Mouse (Mus musculus): ENCODE results near the gene Mettl17. TPM values are rescaled to one million over a fixed set of nuclear protein-coding genes. Genes with fewer than 3 reads are reported as not detected.
A peak's percentile ranks its signal among the peaks of the same experiment; 100 is the strongest.

The Mettl17 gene
- polyA plus RNA-seq, 1 experiment from 2014 or later: 41.9 TPM

GRCm38 (mm10) chr14:51903782-51904181 is 19.1 kb downstream of the Mettl17 start:
- Histone ChIP-seq H3K4me3 (ENCODE audit: low read depth, low read length) (no peak overlapping the region), H3K27me3 (ENCODE audit: control insufficient read depth, insufficient read depth, low read length) (no peaks in the 10 kb centered on the region), H3K27ac (ENCODE audit: low read depth, low read length) (no peak overlapping the region), H3K4me2 (no peak overlapping the region), H3K9me3 (replicated peaks; ENCODE audit: control insufficient read depth, low read length) (no peaks in the 10 kb centered on the region), H3K36me3 (ENCODE audit: control insufficient read depth, insufficient read depth, low read length) (peaks cover 3% of the 10 kb centered on the region; the same call in 1 of the 2 replicates), H3K4me1 (ENCODE audit: control insufficient read depth, insufficient read depth, low read length) (peaks cover 16% of the 10 kb centered on the region; the same call in 1 of the 2 replicates), H3K9ac (ENCODE audit: low read depth, low read length) (no peak overlapping the region)
- no peak for ATAC-seq (replicated peaks; ENCODE audit: insufficient number of reproducible peaks, low FRiP score, low TSS enrichment)
- WGBS (ENCODE audit: insufficient replicate concordance): 84% methylated on average over 9 of the region's 9 CpGs

- Histone ChIP-seq H3K27ac (ENCODE audit: low read depth, low read length) (no peak overlapping the region), H3K27me3 (ENCODE audit: control insufficient read depth, insufficient read depth, low read length) (no peaks in the 10 kb centered on the region), H3K9me3 (replicated peaks; ENCODE audit: control insufficient read depth, low read length) (no peaks in the 10 kb centered on the region), H3K9ac (ENCODE audit: low read depth, low read length) (no peak overlapping the region), H3K4me2 (no peak overlapping the region), H3K4me1 (ENCODE audit: control insufficient read depth, insufficient read depth, low read length) (peaks cover 16% of the 10 kb centered on the region; the same call in 1 of the 2 replicates), H3K36me3 (ENCODE audit: control insufficient read depth, insufficient read depth, low read length) (peaks cover 5% of the 10 kb centered on the region; the same call in 1 of the 2 replicates), H3K4me3 (ENCODE audit: low read depth, low read length) (no peak overlapping the region)
- 69% methylated on average over 7 of the region's 7 CpGs for WGBS (ENCODE audit: insufficient replicate concordance)
- no peak for ATAC-seq (replicated peaks; ENCODE audit: insufficient number of reproducible peaks, low FRiP score, low TSS enrichment)
Observed at GRCm38 (mm10) chr14:51904706-51905105, 20.1 kb downstream of the Mettl17 start.

GRCm38 (mm10) chr14:51906102-51906501 is 21.5 kb downstream of the Mettl17 start:
- Histone ChIP-seq H3K27me3 (ENCODE audit: control insufficient read depth, insufficient read depth, low read length) (no peaks in the 10 kb centered on the region), H3K4me1 (ENCODE audit: control insufficient read depth, insufficient read depth, low read length) (peaks cover 16% of the 10 kb centered on the region; the same call in 1 of the 2 replicates), H3K36me3 (ENCODE audit: control insufficient read depth, insufficient read depth, low read length) (peaks cover 5% of the 10 kb centered on the region; the same call in 1 of the 2 replicates), H3K27ac (ENCODE audit: low read depth, low read length) (no peak overlapping the region), H3K9ac (ENCODE audit: low read depth, low read length) (no peak overlapping the region), H3K9me3 (replicated peaks; ENCODE audit: control insufficient read depth, low read length) (no peaks in the 10 kb centered on the region), H3K4me2 (no peak overlapping the region), H3K4me3 (ENCODE audit: low read depth, low read length) (no peak overlapping the region)
- WGBS (ENCODE audit: insufficient replicate concordance): 78% methylated on average over 11 of the region's 11 CpGs
- ATAC-seq (replicated peaks; ENCODE audit: insufficient number of reproducible peaks, low FRiP score, low TSS enrichment): no peak

DNA sequence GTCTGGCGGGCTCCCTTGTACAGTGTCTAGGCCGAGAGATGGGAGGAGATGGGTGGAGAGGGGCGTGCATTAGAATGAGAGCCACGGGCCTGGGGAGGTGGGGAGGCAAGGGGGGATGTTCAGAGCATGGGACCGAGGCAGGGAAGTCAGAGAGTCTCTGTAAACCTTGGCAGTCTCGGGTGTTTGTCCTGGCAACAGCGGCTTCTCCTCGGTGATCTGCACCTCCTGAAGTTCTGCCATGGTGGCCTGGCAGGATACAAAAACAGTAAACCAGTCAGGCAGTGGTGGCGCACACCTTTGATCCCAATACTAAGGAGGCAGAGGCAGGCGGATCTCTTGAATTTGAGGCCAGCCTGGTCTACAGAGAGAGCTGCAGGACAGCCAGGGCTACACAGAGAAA is 26.7 kb downstream of the Mettl17 start:
- Histone ChIP-seq H3K36me3 (ENCODE audit: control insufficient read depth, insufficient read depth, low read length) (peaks cover 5% of the 10 kb centered on the region; the same call in 1 of the 2 replicates), H3K4me2 (peak overlapping the region; percentile 98; the same call in 1 of the 2 replicates), H3K4me3 (ENCODE audit: low read depth, low read length) (no peak overlapping the region), H3K9me3 (replicated peaks; ENCODE audit: control insufficient read depth, low read length) (no peaks in the 10 kb centered on the region), H3K27me3 (ENCODE audit: control insufficient read depth, insufficient read depth, low read length) (no peaks in the 10 kb centered on the region), H3K4me1 (ENCODE audit: control insufficient read depth, insufficient read depth, low read length) (peaks cover 26% of the 10 kb centered on the region), H3K27ac (ENCODE audit: low read depth, low read length) (no peak overlapping the region), H3K9ac (ENCODE audit: low read depth, low read length) (no peak overlapping the region)
- no peak for ATAC-seq (replicated peaks; ENCODE audit: insufficient number of reproducible peaks, low FRiP score, low TSS enrichment)
- 81% methylated on average over 10 of the region's 10 CpGs for WGBS (ENCODE audit: insufficient replicate concordance)

DNA sequence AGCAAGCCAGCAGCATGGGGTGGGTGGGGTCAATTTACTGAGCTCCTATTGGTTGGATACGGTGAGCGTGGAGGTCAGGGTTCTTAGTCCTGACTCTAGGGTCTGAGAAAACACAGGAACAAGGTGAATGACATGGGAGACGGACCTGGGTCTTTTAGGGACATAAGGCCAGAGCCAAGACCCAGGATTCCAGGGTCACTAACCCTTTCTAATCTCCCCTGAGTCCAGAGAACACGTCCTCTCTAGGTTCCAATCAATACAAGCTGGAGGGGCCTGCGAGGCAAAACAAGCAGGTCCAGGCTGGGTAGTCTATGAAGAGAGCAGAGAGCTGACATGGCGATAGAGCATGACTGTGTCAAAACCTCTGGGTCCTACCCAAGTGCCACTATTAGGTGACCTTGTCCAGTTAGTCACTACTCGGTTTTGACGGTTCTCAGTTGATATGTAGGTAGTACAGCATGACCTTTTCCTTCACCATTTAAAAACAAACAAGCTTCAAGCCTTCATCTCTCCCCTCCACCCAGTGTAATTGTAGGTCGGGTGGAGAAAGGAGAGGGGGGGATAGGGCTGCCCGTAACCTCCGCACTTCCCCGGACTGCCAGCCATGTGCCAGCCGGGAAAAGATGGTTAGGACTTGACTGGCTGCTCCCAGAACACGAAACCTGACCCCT is 27.9 kb downstream of the Mettl17 start:
- no peak for ATAC-seq (replicated peaks; ENCODE audit: insufficient number of reproducible peaks, low FRiP score, low TSS enrichment)
- WGBS (ENCODE audit: insufficient replicate concordance): 8% methylated on average over 14 of the region's 14 CpGs

GRCm38 (mm10) chr14:51913062-51913959 is 28.7 kb downstream of the Mettl17 start:
- Histone ChIP-seq H3K36me3 (ENCODE audit: control insufficient read depth, insufficient read depth, low read length) (peaks cover 4% of the 10 kb centered on the region; the same call in 1 of the 2 replicates), H3K9me3 (replicated peaks; ENCODE audit: control insufficient read depth, low read length) (no peaks in the 10 kb centered on the region), H3K4me2 (peak overlapping the region; percentile 98), H3K27ac (ENCODE audit: low read depth, low read length) (peak overlapping the region; percentile 58), H3K4me3 (ENCODE audit: low read depth, low read length) (peak overlapping the region; percentile 69), H3K4me1 (ENCODE audit: control insufficient read depth, insufficient read depth, low read length) (peaks cover 15% of the 10 kb centered on the region), H3K27me3 (ENCODE audit: control insufficient read depth, insufficient read depth, low read length) (no peaks in the 10 kb centered on the region), H3K9ac (ENCODE audit: low read depth, low read length) (peak overlapping the region; percentile 82)
- peak; percentile 79 for ATAC-seq (replicated peaks; ENCODE audit: insufficient number of reproducible peaks, low FRiP score, low TSS enrichment)
- WGBS (ENCODE audit: insufficient replicate concordance): under 1% methylated on average over 56 of the region's 58 CpGs

More for the DNA sequence above, 27.9 kb downstream of the Mettl17 start:
- Histone ChIP-seq H3K4me2 (peak overlapping the region; percentile 98), H3K4me1 (ENCODE audit: control insufficient read depth, insufficient read depth, low read length) (peaks cover 16% of the 10 kb centered on the region), H3K27me3 (ENCODE audit: control insufficient read depth, insufficient read depth, low read length) (no peaks in the 10 kb centered on the region), H3K27ac (ENCODE audit: low read depth, low read length) (peak overlapping the region; percentile 58), H3K36me3 (ENCODE audit: control insufficient read depth, insufficient read depth, low read length) (peaks cover 5% of the 10 kb centered on the region; the same call in 1 of the 2 replicates), H3K9me3 (replicated peaks; ENCODE audit: control insufficient read depth, low read length) (no peaks in the 10 kb centered on the region), H3K9ac (ENCODE audit: low read depth, low read length) (peak overlapping the region; percentile 82), H3K4me3 (ENCODE audit: low read depth, low read length) (peak overlapping the region; percentile 69)

- Histone ChIP-seq H3K9me3 (replicated peaks; ENCODE audit: control insufficient read depth, low read length) (no peaks in the 10 kb centered on the region), H3K27ac (ENCODE audit: low read depth, low read length) (peak within 1 kb of the TSS; percentile 58), H3K9ac (ENCODE audit: low read depth, low read length) (peak within 1 kb of the TSS; percentile 82), H3K4me1 (ENCODE audit: control insufficient read depth, insufficient read depth, low read length) (peaks cover 15% of the 10 kb centered on the region), H3K36me3 (ENCODE audit: control insufficient read depth, insufficient read depth, low read length) (0 out of 2 replicates have a peak, but pooled peaks cover 2% of the 10 kb centered on the region), H3K4me3 (ENCODE audit: low read depth, low read length) (peak within 1 kb of the TSS; percentile 69), H3K27me3 (ENCODE audit: control insufficient read depth, insufficient read depth, low read length) (no peaks in the 10 kb centered on the region), H3K4me2 (peak within 1 kb of the TSS; percentile 98)
- WGBS (ENCODE audit: insufficient replicate concordance): 4% methylated on average over 22 of the region's 23 CpGs
- ATAC-seq (replicated peaks; ENCODE audit: insufficient number of reproducible peaks, low FRiP score, low TSS enrichment): peak; percentile 46
Observed at GRCm38 (mm10) chr14:51913960-51914762, 29.5 kb downstream of the Mettl17 start, which contains the start of gene Ndrg2. Gene Ndrg2, minus strand, starts transcription at chr14:51914158.

DNA sequence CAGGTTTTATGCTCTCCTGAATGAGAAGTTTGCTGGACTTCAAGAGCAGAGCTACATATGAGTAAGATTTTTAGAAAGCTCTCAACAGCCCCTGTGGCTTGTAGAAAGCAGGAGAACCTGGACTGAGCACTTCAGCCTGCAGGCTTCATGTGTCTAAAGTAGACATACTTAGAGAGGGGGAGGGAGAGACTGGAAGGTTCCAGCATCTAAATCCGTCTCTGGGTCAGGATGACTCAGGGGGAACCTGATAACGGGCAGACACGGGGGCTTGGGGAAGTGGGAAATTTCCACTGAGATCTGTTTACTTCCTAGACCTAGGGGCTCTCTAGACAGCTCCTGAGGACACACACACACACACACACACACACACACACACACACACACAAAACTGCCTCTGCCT is 30.4 kb downstream of the Mettl17 start:
- Histone ChIP-seq H3K36me3 (ENCODE audit: control insufficient read depth, insufficient read depth, low read length) (no peaks in the 10 kb centered on the region), H3K27ac (ENCODE audit: low read depth, low read length) (peak overlapping the region; percentile 58), H3K27me3 (ENCODE audit: control insufficient read depth, insufficient read depth, low read length) (no peaks in the 10 kb centered on the region), H3K4me1 (ENCODE audit: control insufficient read depth, insufficient read depth, low read length) (peaks cover 15% of the 10 kb centered on the region), H3K4me3 (ENCODE audit: low read depth, low read length) (no peak overlapping the region), H3K9me3 (replicated peaks; ENCODE audit: control insufficient read depth, low read length) (no peaks in the 10 kb centered on the region), H3K4me2 (no peak overlapping the region), H3K9ac (ENCODE audit: low read depth, low read length) (peak overlapping the region; percentile 82; the same call in 1 of the 2 replicates)
- no peak for ATAC-seq (replicated peaks; ENCODE audit: insufficient number of reproducible peaks, low FRiP score, low TSS enrichment)
- 0% methylated on average over 3 of the region's 3 CpGs for WGBS (ENCODE audit: insufficient replicate concordance)

All from heart, embryonic 11.5 days (tissue).